Mouse (Mus musculus): ENCODE measurements around the gene Chd8. TPM values are rescaled to one million over a fixed set of nuclear protein-coding genes. Genes with fewer than 3 reads are reported as not detected.

Chd8 gene
- polyA plus RNA-seq, 1 experiment from 2014 or later, result 57.1 TPM

DNA sequence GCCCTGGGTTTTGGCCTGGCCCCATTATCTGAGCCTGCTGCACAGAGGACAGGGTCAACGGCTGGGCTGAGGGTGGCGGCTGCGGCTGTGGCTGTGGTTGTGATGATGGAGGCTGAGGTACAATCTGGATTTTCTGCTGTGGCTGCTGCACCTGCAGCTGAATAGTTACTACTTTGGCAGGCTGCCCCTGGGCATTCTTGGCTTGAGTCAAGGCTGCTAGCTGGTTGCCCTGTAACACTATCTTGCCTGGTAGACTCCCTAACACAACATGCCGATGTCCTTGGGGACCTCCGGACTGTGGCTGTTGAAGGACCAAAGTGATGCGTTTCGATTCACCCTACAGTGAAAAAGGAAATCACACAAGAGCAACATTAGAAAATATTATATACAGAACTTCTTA is 22.4 kb downstream of the Chd8 start:
- H3K27me3 ChIP-seq (ENCODE audit: control insufficient read depth, insufficient read depth, low read length), result no peaks in the 10 kb centered on the region
- H3K4me2 ChIP-seq (replicated peaks; ENCODE audit: low read depth, low read length), result no peak overlapping the region
- H3K4me3 ChIP-seq (ENCODE audit: low read length), result no peak overlapping the region
- H3K36me3 ChIP-seq (ENCODE audit: control insufficient read depth, insufficient read depth, low read length), result peaks cover 71% of the 10 kb centered on the region
- no peaks in the 10 kb centered on the region for H3K9me3 ChIP-seq (ENCODE audit: control insufficient read depth, low read length)
- H3K4me1 ChIP-seq (ENCODE audit: control insufficient read depth, insufficient read depth, low read length), result no peaks in the 10 kb centered on the region
- WGBS, result 91% methylated on average over 7 of the region's 7 CpGs
- ATAC-seq (ENCODE audit: low FRiP score, low TSS enrichment), result no peak
- H3K27ac ChIP-seq (ENCODE audit: low read depth, low read length), result no peak overlapping the region
- H3K9ac ChIP-seq (ENCODE audit: low read depth, low read length), result no peak overlapping the region

DNA sequence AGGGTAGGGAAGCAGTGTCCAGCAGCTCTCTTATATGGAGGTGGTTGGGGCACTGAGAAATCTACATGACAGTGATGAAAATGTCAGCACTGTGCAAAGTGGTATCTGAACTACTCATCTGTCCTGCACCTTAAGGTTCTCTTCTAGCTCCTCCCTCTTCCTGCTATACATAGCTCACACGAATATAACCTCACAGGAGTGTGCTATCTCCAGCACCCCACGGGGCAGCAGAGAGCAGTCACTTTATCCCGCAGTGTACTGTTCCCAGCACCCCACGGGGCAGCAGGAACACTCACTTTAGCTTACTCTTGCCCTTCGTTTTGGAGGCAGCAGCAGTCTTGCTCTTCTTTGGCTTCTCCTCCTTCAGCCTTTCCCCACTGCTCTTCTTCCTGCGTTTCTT is 25.3 kb downstream of the Chd8 start:
- no peak overlapping the region for H3K9ac ChIP-seq (ENCODE audit: low read depth, low read length)
- H3K27ac ChIP-seq (ENCODE audit: low read depth, low read length), result no peak overlapping the region
- no peak for ATAC-seq (ENCODE audit: low FRiP score, low TSS enrichment)
- H3K4me3 ChIP-seq (ENCODE audit: low read length), result no peak overlapping the region
- 88% methylated on average over 6 of the region's 6 CpGs for WGBS
- no peaks in the 10 kb centered on the region for H3K4me1 ChIP-seq (ENCODE audit: control insufficient read depth, insufficient read depth, low read length)
- no peak overlapping the region for H3K4me2 ChIP-seq (replicated peaks; ENCODE audit: low read depth, low read length)
- no peaks in the 10 kb centered on the region for H3K9me3 ChIP-seq (ENCODE audit: control insufficient read depth, low read length)
- H3K27me3 ChIP-seq (ENCODE audit: control insufficient read depth, insufficient read depth, low read length), result no peaks in the 10 kb centered on the region
- peaks cover 91% of the 10 kb centered on the region for H3K36me3 ChIP-seq (ENCODE audit: control insufficient read depth, insufficient read depth, low read length)

DNA sequence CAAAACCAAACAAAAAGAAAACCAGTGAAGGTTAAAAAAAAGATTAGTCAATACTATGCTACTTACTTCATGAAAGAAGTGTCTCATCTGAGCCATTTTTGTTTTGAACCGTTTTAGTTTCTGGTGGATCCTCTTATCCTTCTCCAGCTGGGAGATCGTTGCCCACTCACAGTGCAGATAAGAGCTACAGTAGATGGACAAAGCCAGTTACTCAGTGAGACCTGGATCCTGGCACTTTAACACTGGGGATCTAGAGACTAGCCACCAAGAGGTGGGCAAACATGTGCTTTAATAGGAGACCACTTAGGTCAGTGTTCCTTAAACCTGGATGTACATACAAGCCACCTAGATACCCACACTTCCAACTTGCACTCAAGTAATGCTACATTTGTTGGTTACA is 31.6 kb downstream of the Chd8 start:
- no peak for ATAC-seq (ENCODE audit: low FRiP score, low TSS enrichment)
- no peaks in the 10 kb centered on the region for H3K4me1 ChIP-seq (ENCODE audit: control insufficient read depth, insufficient read depth, low read length)
- no peak overlapping the region for H3K27ac ChIP-seq (ENCODE audit: low read depth, low read length)
- H3K4me3 ChIP-seq (ENCODE audit: low read length), result no peak overlapping the region
- H3K27me3 ChIP-seq (ENCODE audit: control insufficient read depth, insufficient read depth, low read length), result no peaks in the 10 kb centered on the region
- no peaks in the 10 kb centered on the region for H3K9me3 ChIP-seq (ENCODE audit: control insufficient read depth, low read length)
- no peak overlapping the region for H3K9ac ChIP-seq (ENCODE audit: low read depth, low read length)
- WGBS, result 89% methylated on average over 2 of the region's 2 CpGs
- peaks cover 96% of the 10 kb centered on the region for H3K36me3 ChIP-seq (ENCODE audit: control insufficient read depth, insufficient read depth, low read length)
- H3K4me2 ChIP-seq (replicated peaks; ENCODE audit: low read depth, low read length), result no peak overlapping the region

DNA sequence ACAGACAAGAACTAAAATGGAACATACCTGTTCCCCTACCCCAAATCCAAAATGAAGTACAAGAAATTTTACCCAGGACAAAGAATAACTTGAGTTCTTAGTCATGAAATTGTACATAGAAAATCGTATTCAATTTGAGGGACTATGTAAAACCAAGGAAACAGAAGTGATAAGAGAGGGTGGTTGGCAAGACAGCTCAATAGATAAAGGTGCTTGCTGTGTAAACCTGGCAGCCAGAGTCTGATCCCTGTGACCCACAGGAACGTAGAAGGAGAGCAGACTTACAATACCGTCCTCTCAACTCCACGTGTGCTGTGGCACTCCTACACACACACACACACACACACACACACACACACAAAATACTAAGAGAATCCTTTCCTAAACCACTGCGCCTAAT is 40.3 kb downstream of the Chd8 start:
- H3K4me2 ChIP-seq (replicated peaks; ENCODE audit: low read depth, low read length), result no peak overlapping the region
- 91% methylated on average over 5 of the region's 5 CpGs for WGBS
- no peak overlapping the region for H3K4me3 ChIP-seq (ENCODE audit: low read length)
- H3K4me1 ChIP-seq (ENCODE audit: control insufficient read depth, insufficient read depth, low read length), result no peaks in the 10 kb centered on the region
- no peaks in the 10 kb centered on the region for H3K9me3 ChIP-seq (ENCODE audit: control insufficient read depth, low read length)
- H3K27me3 ChIP-seq (ENCODE audit: control insufficient read depth, insufficient read depth, low read length), result no peaks in the 10 kb centered on the region
- no peak for ATAC-seq (ENCODE audit: low FRiP score, low TSS enrichment)
- no peak overlapping the region for H3K27ac ChIP-seq (ENCODE audit: low read depth, low read length)
- peaks cover 91% of the 10 kb centered on the region for H3K36me3 ChIP-seq (ENCODE audit: control insufficient read depth, insufficient read depth, low read length)
- no peak overlapping the region for H3K9ac ChIP-seq (ENCODE audit: low read depth, low read length)

DNA sequence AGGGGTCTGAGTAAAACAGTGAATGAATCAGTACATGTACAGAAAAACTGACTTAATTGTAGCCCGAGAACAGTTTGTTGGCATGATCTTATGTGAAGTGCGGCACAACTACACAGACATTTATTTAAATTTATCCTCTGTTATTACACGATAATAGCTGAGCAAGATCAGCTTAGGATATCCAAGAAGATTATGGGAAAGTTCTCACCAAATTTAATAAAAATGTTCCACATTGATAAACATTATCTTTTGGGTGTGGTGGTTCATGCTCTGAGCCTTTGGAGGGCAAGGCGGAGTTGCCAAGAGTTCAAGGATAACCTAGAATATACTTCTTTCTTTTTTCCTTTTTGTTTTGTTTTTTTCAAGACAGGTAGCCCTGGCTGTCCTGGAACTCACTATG is 58.2 kb downstream of the Chd8 start:
- Histone ChIP-seq H3K27ac (ENCODE audit: low read depth, low read length) (no peak overlapping the region), H3K4me3 (ENCODE audit: low read length) (no peak overlapping the region), H3K4me2 (replicated peaks; ENCODE audit: low read depth, low read length) (no peak overlapping the region), H3K9me3 (ENCODE audit: control insufficient read depth, low read length) (no peaks in the 10 kb centered on the region), H3K36me3 (ENCODE audit: control insufficient read depth, insufficient read depth, low read length) (peaks cover 57% of the 10 kb centered on the region), H3K27me3 (ENCODE audit: control insufficient read depth, insufficient read depth, low read length) (no peaks in the 10 kb centered on the region), H3K9ac (ENCODE audit: low read depth, low read length) (no peak overlapping the region), H3K4me1 (ENCODE audit: control insufficient read depth, insufficient read depth, low read length) (peaks cover 16% of the 10 kb centered on the region)
- 93% methylated on average over 4 of the region's 4 CpGs for WGBS
- no peak for ATAC-seq (ENCODE audit: low FRiP score, low TSS enrichment)

DNA sequence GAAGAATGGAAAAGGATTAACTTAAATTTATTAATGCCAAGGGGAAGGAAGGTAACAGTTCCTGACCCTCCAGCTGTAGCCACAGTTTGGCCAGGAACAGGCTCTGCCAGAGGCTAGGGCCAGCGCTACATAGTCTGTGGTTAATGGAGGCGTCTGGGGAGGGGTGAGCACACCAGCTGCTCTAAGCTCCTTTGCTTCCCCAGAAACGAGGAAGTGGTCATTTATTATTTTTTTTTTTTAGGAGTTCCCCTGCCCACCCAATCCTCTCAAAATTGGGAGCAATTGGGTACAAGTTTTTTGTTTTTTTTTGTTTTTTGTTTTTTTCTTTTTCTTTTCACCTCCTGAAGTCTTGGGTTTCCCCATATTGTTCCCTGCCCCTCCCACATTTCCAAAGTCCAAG is 59.4 kb downstream of the Chd8 start:
- no peaks in the 10 kb centered on the region for H3K9me3 ChIP-seq (ENCODE audit: control insufficient read depth, low read length)
- peak overlapping the region; percentile 99; the same call in 1 of the 2 replicates for H3K9ac ChIP-seq (ENCODE audit: low read depth, low read length)
- H3K4me2 ChIP-seq (replicated peaks; ENCODE audit: low read depth, low read length), result peak overlapping the region; percentile 78
- H3K27ac ChIP-seq (ENCODE audit: low read depth, low read length), result peak overlapping the region; percentile 97; the same call in 1 of the 2 replicates
- ATAC-seq (ENCODE audit: low FRiP score, low TSS enrichment), result no peak
- 19% methylated on average over 3 of the region's 3 CpGs for WGBS
- H3K36me3 ChIP-seq (ENCODE audit: control insufficient read depth, insufficient read depth, low read length), result peaks cover 51% of the 10 kb centered on the region
- H3K4me1 ChIP-seq (ENCODE audit: control insufficient read depth, insufficient read depth, low read length), result peaks cover 16% of the 10 kb centered on the region
- H3K4me3 ChIP-seq (ENCODE audit: low read length), result peak overlapping the region; percentile 98
- H3K27me3 ChIP-seq (ENCODE audit: control insufficient read depth, insufficient read depth, low read length), result no peaks in the 10 kb centered on the region

DNA sequence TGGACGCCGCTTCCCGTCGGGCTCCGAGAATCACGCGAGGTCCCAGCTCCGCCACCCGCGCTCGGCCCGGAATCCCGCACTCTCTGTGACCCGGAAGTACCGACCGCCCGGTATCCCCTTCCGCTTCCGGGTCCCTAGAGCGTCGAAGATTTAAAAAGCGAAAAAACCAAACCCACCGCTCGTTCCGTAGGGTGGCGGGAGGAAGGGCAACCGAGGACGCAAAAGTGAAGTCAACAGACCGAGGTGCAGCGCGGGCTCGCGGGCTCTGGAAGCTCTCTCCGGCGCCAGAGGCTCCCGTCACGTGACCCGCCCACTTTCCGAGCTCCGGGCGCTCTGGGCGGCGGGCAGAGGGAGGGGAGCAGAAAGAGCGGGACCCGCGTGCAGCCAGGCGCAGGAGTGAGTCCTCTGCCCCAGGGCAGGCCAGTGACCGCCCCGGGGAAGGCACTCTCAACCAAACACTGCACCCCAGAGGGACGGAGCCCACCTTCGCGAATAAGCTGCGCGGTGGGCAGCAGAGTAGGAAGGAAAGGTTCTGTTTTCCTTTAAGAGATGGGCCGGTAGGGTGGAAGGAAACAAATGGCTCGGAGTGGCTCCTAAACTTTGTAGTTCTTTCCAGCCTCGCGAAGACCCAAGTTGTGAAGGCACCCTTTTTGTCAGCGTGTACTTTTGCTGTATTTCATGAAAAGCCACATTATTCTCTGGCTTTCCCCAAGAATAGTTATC is 60.3 kb downstream of the Chd8 start, which contains the start of gene Supt16:
Gene Supt16 (minus strand): TSS at position 261 of the 723 bp plus-strand sequence.
- Histone ChIP-seq H3K36me3 (ENCODE audit: control insufficient read depth, insufficient read depth, low read length) (peaks cover 50% of the 10 kb centered on the region), H3K9me3 (ENCODE audit: control insufficient read depth, low read length) (no peaks in the 10 kb centered on the region), H3K9ac (ENCODE audit: low read depth, low read length) (peak within 1 kb of the TSS; percentile 99), H3K27me3 (ENCODE audit: control insufficient read depth, insufficient read depth, low read length) (no peaks in the 10 kb centered on the region), H3K4me2 (replicated peaks; ENCODE audit: low read depth, low read length) (peak within 1 kb of the TSS; percentile 78), H3K4me3 (ENCODE audit: low read length) (peak within 1 kb of the TSS; percentile 98), H3K27ac (ENCODE audit: low read depth, low read length) (peak within 1 kb of the TSS; percentile 97), H3K4me1 (ENCODE audit: control insufficient read depth, insufficient read depth, low read length) (peaks cover 16% of the 10 kb centered on the region)
- under 1% methylated on average over 59 of the region's 59 CpGs for WGBS
- ATAC-seq (ENCODE audit: low FRiP score, low TSS enrichment), result peak; percentile 96

DNA sequence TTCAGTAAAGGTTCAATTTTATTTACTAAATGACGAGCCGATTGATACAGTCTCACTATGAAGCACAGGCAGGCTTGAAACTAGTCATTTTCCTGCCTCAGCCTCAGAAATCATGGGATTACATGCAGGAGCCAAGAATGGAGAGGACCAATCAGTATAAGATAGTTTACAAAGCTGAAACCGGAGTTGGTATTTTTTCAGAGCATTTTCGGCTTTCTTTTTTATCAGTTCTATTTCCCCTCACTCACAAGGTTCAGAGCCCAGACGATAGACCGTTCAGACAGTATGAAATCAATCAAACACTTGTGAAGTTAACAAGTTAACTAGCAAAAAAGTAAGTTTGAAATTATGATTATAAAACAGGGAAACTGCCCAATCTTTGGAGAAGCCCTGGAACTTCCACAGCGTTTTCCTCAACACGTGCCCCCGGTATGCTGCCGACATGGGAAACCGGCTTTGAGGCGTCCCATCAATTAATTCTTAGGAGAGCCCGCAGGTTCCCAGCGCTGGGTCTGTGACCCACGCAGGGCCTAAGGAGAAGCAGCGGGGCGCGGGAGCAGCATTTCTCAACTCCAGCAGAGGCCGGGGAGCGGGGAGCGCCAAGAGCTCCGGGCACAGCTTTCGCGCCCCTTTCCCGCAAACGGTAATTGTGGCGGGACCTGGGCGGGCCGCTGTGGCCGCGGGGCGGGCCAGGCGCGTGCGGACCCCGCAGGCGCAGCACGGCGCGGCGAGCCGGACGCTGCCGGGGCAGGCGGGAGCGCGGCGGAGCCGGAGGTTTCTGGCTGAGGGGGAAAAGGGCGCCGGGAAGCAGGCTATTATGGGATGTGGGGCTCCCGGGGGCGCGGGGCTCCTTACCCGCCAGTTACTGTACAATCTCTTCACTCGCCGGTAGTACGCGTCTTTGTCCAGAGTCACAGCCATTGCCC is 61.1 kb downstream of the Chd8 start:
- WGBS, result under 1% methylated on average over 53 of the region's 59 CpGs
- Histone ChIP-seq H3K9me3 (ENCODE audit: control insufficient read depth, low read length) (no peaks in the 10 kb centered on the region), H3K36me3 (ENCODE audit: control insufficient read depth, insufficient read depth, low read length) (peaks cover 46% of the 10 kb centered on the region)

DNA sequence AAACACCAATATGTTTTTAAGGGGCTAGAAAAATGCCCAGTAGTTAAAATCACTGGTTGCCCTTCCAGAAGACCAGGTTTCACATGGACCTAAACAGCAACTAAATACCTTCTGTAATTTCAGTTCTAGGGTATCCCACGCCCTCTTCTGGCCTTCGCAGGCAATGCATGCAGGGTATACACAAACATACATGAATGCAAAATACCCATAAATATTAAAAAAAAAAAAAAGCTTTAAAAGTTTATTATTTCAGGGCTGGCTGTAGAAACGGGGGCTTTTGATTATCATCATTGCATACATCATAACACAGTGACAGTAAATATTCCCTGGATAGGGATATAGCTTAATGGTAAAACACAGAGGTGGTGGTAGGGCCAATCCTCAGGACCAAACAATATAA is 61.9 kb downstream of the Chd8 start:
- Histone ChIP-seq H3K27ac (ENCODE audit: low read depth, low read length) (no peak overlapping the region), H3K36me3 (ENCODE audit: control insufficient read depth, insufficient read depth, low read length) (peaks cover 38% of the 10 kb centered on the region), H3K4me2 (replicated peaks; ENCODE audit: low read depth, low read length) (peak overlapping the region; percentile 78), H3K9me3 (ENCODE audit: control insufficient read depth, low read length) (no peaks in the 10 kb centered on the region), H3K27me3 (ENCODE audit: control insufficient read depth, insufficient read depth, low read length) (no peaks in the 10 kb centered on the region), H3K9ac (ENCODE audit: low read depth, low read length) (peak overlapping the region; percentile 99; the same call in 1 of the 2 replicates), H3K4me3 (ENCODE audit: low read length) (peak overlapping the region; percentile 98), H3K4me1 (ENCODE audit: control insufficient read depth, insufficient read depth, low read length) (peaks cover 16% of the 10 kb centered on the region)
- ATAC-seq (ENCODE audit: low FRiP score, low TSS enrichment), result no peak
- WGBS, result 12% methylated on average over 3 of the region's 3 CpGs

More for the DNA sequence above, 61.1 kb downstream of the Chd8 start:
- Histone ChIP-seq H3K4me1 (ENCODE audit: control insufficient read depth, insufficient read depth, low read length) (peaks cover 16% of the 10 kb centered on the region), H3K27ac (ENCODE audit: low read depth, low read length) (peak overlapping the region; percentile 97), H3K27me3 (ENCODE audit: control insufficient read depth, insufficient read depth, low read length) (no peaks in the 10 kb centered on the region), H3K4me2 (replicated peaks; ENCODE audit: low read depth, low read length) (peak overlapping the region; percentile 78), H3K9ac (ENCODE audit: low read depth, low read length) (peak overlapping the region; percentile 99), H3K4me3 (ENCODE audit: low read length) (peak overlapping the region; percentile 98)
- peak; percentile 22; the same call in 1 of the 2 replicates for ATAC-seq (ENCODE audit: low FRiP score, low TSS enrichment)
